In the genomic region with DNA sequence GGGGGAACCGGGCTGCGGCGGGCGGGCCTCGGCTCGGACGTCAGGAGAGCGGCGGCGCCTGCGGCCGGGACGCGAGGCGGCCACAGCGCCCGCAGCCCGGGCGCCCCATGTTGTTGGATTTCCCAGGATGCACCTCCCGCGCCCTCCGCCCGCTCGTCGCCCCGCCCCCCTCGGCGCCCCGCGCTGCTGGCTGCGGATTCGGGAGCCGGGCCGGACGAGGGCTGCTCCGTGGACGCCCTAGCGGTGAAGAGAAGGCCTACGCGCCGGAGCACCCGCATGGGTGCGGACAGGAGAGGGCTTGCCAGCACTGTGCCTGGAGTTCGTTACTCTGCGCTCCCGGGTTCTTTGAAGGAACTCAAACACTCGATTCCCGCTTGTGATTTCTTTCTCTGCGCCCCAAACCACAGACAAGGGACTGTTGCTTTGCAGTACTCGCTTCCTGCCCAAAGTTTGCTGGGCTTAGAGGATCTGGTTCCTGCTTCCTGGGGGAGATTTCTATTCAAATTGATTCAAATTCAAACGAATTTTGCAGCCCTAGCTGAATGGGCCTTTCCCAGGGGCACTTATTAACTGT, we compare ENCODE assay signal across 8 mouse cellular contexts. TPM values are rescaled to one million over a fixed set of nuclear protein-coding genes. Genes with fewer than 3 reads are reported as not detected.
DNase-seq lines count a peak whose midpoint lies in the region; ATAC-seq and TF ChIP-seq lines count a peak whose summit lies in the region.

No protein-coding gene starts in this region.

- no peaks in the 10 kb centered on the region for H3K27me3 ChIP-seq in embryonic facial prominence, embryonic 10.5 days (replicated peaks; ENCODE audit: low read depth, poor library complexity, severe bottlenecking)
- no peaks in the 10 kb centered on the region for H3K27me3 ChIP-seq in intestine, postnatal 0 days (replicated peaks; ENCODE audit: control insufficient read depth, insufficient read depth, low read length)
- H3K27me3 ChIP-seq in midbrain, embryonic 10.5 days (ENCODE audit: low read depth, poor library complexity, severe bottlenecking): no peaks in the 10 kb centered on the region

- DNase-seq in adrenal gland, postnatal 14 days: peak; percentile 96
- peak; percentile 96 for DNase-seq in embryonic facial prominence, embryonic 10.5 days (ENCODE audit: low spot score)
- DNase-seq in left cerebral cortex, postnatal 36 days (ENCODE audit: low spot score in 2 of 2): peak; percentile 88 to 89
- peak; percentile 94 for DNase-seq in midbrain, embryonic 10.5 days (ENCODE audit: low spot score)
- DNase-seq in right cerebral cortex, postnatal 36 days (ENCODE audit: low spot score in 2 of 2): peak; percentile 75 to 79
- DNase-seq in urinary bladder, postnatal 4 days (ENCODE audit: low spot score in 2 of 2): peak; percentile 89 to 91

- intact Hi-C loops in left cerebral cortex, postnatal 36 days (cut with DNase I): loop anchor here (2.0 kb wide), 1 partner anchor 200 kb away; the partner anchor contains the start of gene Eif3m

- peak overlapping the region; percentile 98 for H3K9ac ChIP-seq in intestine, postnatal 0 days (ENCODE audit: low read depth, low read length)

- no peaks in the 10 kb centered on the region for H3K36me3 ChIP-seq in embryonic facial prominence, embryonic 10.5 days (replicated peaks)
- H3K36me3 ChIP-seq in intestine, postnatal 0 days (ENCODE audit: control insufficient read depth, insufficient read depth): no peaks in the 10 kb centered on the region
- no peaks in the 10 kb centered on the region for H3K36me3 ChIP-seq in midbrain, embryonic 10.5 days

- WGBS in embryonic facial prominence, embryonic 10.5 days: under 1% methylated on average over 50 of the region's 51 CpGs
- under 1% methylated on average over 32 of the region's 51 CpGs for WGBS in intestine, postnatal 0 days
- WGBS in midbrain, embryonic 10.5 days: under 1% methylated on average over 46 of the region's 51 CpGs

- H3K4me2 ChIP-seq in intestine, postnatal 0 days (replicated peaks; ENCODE audit: low read depth): peak overlapping the region; percentile 98

- no peaks in the 10 kb centered on the region for H3K9me3 ChIP-seq in embryonic facial prominence, embryonic 10.5 days
- H3K9me3 ChIP-seq in intestine, postnatal 0 days (ENCODE audit: control insufficient read depth): no peaks in the 10 kb centered on the region
- H3K9me3 ChIP-seq in midbrain, embryonic 10.5 days (replicated peaks): no peaks in the 10 kb centered on the region

- peak overlapping the region; percentile 100 for H3K27ac ChIP-seq in embryonic facial prominence, embryonic 10.5 days (replicated peaks)
- peak overlapping the region; percentile 96 for H3K27ac ChIP-seq in intestine, postnatal 0 days (ENCODE audit: low read depth, low read length)
- peak overlapping the region; percentile 100 for H3K27ac ChIP-seq in midbrain, embryonic 10.5 days (replicated peaks)

- peak; percentile 79 for ATAC-seq in granulocyte monocyte progenitor cell, adult 5-6 weeks (replicated peaks; ENCODE audit: poor library complexity, severe bottlenecking)
- ATAC-seq in intestine, postnatal 0 days: peak; percentile 97

- peaks cover 25% of the 10 kb centered on the region for H3K4me1 ChIP-seq in embryonic facial prominence, embryonic 10.5 days
- H3K4me1 ChIP-seq in intestine, postnatal 0 days (replicated peaks; ENCODE audit: control insufficient read depth, insufficient read depth, low read length): no peaks in the 10 kb centered on the region
- H3K4me1 ChIP-seq in midbrain, embryonic 10.5 days: peaks cover 47% of the 10 kb centered on the region

- peak; percentile 85 for TF ChIP-seq CTCF in intestine, postnatal 0 days (IDR thresholded peaks at IDR 0.05; ENCODE audit: low read depth)

- H3K4me3 ChIP-seq in embryonic facial prominence, embryonic 10.5 days: peak overlapping the region; percentile 99
- peak overlapping the region; percentile 89 for H3K4me3 ChIP-seq in intestine, postnatal 0 days (ENCODE audit: low read depth, low read length)
- H3K4me3 ChIP-seq in midbrain, embryonic 10.5 days: peak overlapping the region; percentile 98

RNA-seq across cellular contexts. Expression of gene Qser1, which starts 0.4 kb away (rescaled TPM):
- 23.9 and 24.2 TPM in 2 replicates for total RNA-seq in adrenal gland, postnatal 14 days (2021)
- polyA plus RNA-seq in embryonic facial prominence, embryonic 10.5 days (2016; fragmentation: Nextera tagmentation; extraction: Ambion mirVana): 12.2 and 12.6 TPM in 2 replicates
- total RNA-seq in granulocyte monocyte progenitor cell, adult 5-6 weeks (2014; fragmentation: Nextera tagmentation): 44.6 and 49.0 TPM in 2 replicates
- total RNA-seq in granulocyte monocyte progenitor cell, adult 5-6 weeks (2017): 14.3 and 15.9 TPM in 2 replicates
- 2.7 and 3.0 TPM in 2 replicates for polyA plus RNA-seq in intestine, postnatal 0 days (2015; fragmentation: Nextera tagmentation; extraction: Ambion mirVana)
- total RNA-seq in left cerebral cortex, postnatal 36 days (2021): 10 to 100 TPM in 1 of 2 experiments, 1 to 10 TPM in 1; 8.6 to 10.5 TPM
- polyA plus RNA-seq in midbrain, embryonic 10.5 days (2016; fragmentation: Nextera tagmentation; extraction: Ambion mirVana): 9.2 and 9.3 TPM in 2 replicates

RNA-seq across cellular contexts. Expression of gene Prrg4, which starts 32.7 kb away (rescaled TPM):
- 6.4 TPM in 2 replicates for total RNA-seq in adrenal gland, postnatal 14 days (2021)
- polyA plus RNA-seq in embryonic facial prominence, embryonic 10.5 days (2016; fragmentation: Nextera tagmentation; extraction: Ambion mirVana): 1.2 and 1.4 TPM in 2 replicates
- 6.1 TPM in 1 of 2 replicates, not detected in the other for total RNA-seq in granulocyte monocyte progenitor cell, adult 5-6 weeks (2014; fragmentation: Nextera tagmentation)
- total RNA-seq in granulocyte monocyte progenitor cell, adult 5-6 weeks (2017): 2.0 and 2.8 TPM in 2 replicates
- polyA plus RNA-seq in intestine, postnatal 0 days (2015; fragmentation: Nextera tagmentation; extraction: Ambion mirVana): 0.48 and 0.76 TPM in 2 replicates
- under 1 TPM; 0.25 to 0.57 TPM for total RNA-seq in left cerebral cortex, postnatal 36 days (2021)
- polyA plus RNA-seq in midbrain, embryonic 10.5 days (2016; fragmentation: Nextera tagmentation; extraction: Ambion mirVana): 0.35 and 0.93 TPM in 2 replicates

RNA-seq across cellular contexts. Expression of gene Ccdc73, which starts 50.7 kb away (rescaled TPM):
- total RNA-seq in adrenal gland, postnatal 14 days (2021): 4.4 and 4.7 TPM in 2 replicates
- polyA plus RNA-seq in embryonic facial prominence, embryonic 10.5 days (2016; fragmentation: Nextera tagmentation; extraction: Ambion mirVana): 3.3 and 6.3 TPM in 2 replicates
- total RNA-seq in granulocyte monocyte progenitor cell, adult 5-6 weeks (2014; fragmentation: Nextera tagmentation): 16.5 TPM in 1 of 2 replicates, not detected in the other
- total RNA-seq in granulocyte monocyte progenitor cell, adult 5-6 weeks (2017): 12.8 and 18.1 TPM in 2 replicates
- 4.8 and 6.1 TPM in 2 replicates for polyA plus RNA-seq in intestine, postnatal 0 days (2015; fragmentation: Nextera tagmentation; extraction: Ambion mirVana)
- 1 to 10 TPM in 1 of 2 experiments, not detected in 1; 2.8 TPM for total RNA-seq in left cerebral cortex, postnatal 36 days (2021)
- 4.4 and 5.2 TPM in 2 replicates for polyA plus RNA-seq in midbrain, embryonic 10.5 days (2016; fragmentation: Nextera tagmentation; extraction: Ambion mirVana)

Comparison
In these comparisons a context has a peak if more than half of its experiments do, and no peak if none do; other contexts are left out.
1. Peak in every context shown above with its lines: DNase-seq, ATAC-seq, H3K4me3 ChIP-seq and H3K27ac ChIP-seq.